Mouse (Mus musculus) spleen, adult 18-20 months (tissue): ENCODE data around the gene Hspa1b.
"Not testable (repeated sequence)": the region's sequence is repeated elsewhere in the genome, so short reads cannot be mapped to it uniquely, and the experiment has no call there.

ENCODE experiments used
- DNase-seq, 2 experiments: peaks; one replicate each; pipeline ENCODE4 v3.0.0; 2022; ENCODE audit warnings: mixed read lengths in 2 of 2

Hspa1b gene

GRCm38 (mm10) chr17:34953904-34954303, 5.1 kb downstream of the Hspa1b start:
- DNase-seq = no peak

- no peak for DNase-seq
Observed at GRCm38 (mm10) chr17:34953258-34953657, 5.8 kb downstream of the Hspa1b start.

- DNase-seq = peak; percentile 63 to 82
Observed at GRCm38 (mm10) chr17:34952378-34953040, 6.5 kb downstream of the Hspa1b start.

GRCm38 (mm10) chr17:34951636-34952377, 7.2 kb downstream of the Hspa1b start:
- DNase-seq = no peak

- DNase-seq = no peak
Observed at GRCm38 (mm10) chr17:34950514-34951455, 8.3 kb downstream of the Hspa1b start.

- no peak for DNase-seq
Observed at GRCm38 (mm10) chr17:34949553-34949969, 9.5 kb downstream of the Hspa1b start.

GRCm38 (mm10) chr17:34948721-34949552, 10.1 kb downstream of the Hspa1b start:
- not testable (repeated sequence) for DNase-seq

- DNase-seq = no peak
Observed at GRCm38 (mm10) chr17:34947606-34948005, 11.4 kb downstream of the Hspa1b start.

GRCm38 (mm10) chr17:34946486-34947140, 12.4 kb downstream of the Hspa1b start:
- DNase-seq = no peak

GRCm38 (mm10) chr17:34944362-34944761, 14.7 kb downstream of the Hspa1b start:
- DNase-seq = no peak

GRCm38 (mm10) chr17:34943128-34943815, 15.8 kb downstream of the Hspa1b start:
- DNase-seq = no peak

GRCm38 (mm10) chr17:34941344-34942041, 17.5 kb downstream of the Hspa1b start:
- DNase-seq = no peak

- DNase-seq = no peak
Observed at GRCm38 (mm10) chr17:34937960-34938505, 21.0 kb downstream of the Hspa1b start.

GRCm38 (mm10) chr17:34934830-34935229, 24.2 kb downstream of the Hspa1b start:
- DNase-seq = no peak

- DNase-seq = no peak
Observed at GRCm38 (mm10) chr17:34934031-34934430, 25.0 kb downstream of the Hspa1b start.

GRCm38 (mm10) chr17:34932287-34932686, 26.8 kb downstream of the Hspa1b start:
- DNase-seq = peak in 1 of 2 experiments; percentile 14

GRCm38 (mm10) chr17:34931735-34932098, 27.3 kb downstream of the Hspa1b start:
- peak; percentile 36 to 50 for DNase-seq

- peak; percentile 95 to 96 for DNase-seq
Observed at GRCm38 (mm10) chr17:34931061-34931734, 27.8 kb downstream of the Hspa1b start, which contains the start of gene Neu1. TSS of gene Neu1 (plus strand) at chr17:34931253.

- DNase-seq = no peak
Observed at GRCm38 (mm10) chr17:34928841-34929240, 30.2 kb downstream of the Hspa1b start.
